Mouse (Mus musculus): ENCODE measurements at regions not wholly inside any gene's neighbourhood (a gene's known extent, or its start where the extent isn't known, plus 50 kb on each side); places are given as distances from the start of the nearest gene placed in this dataset.

GRCm38 (mm10) chr11:86858211-86858610 is 50.7 kb upstream of the Dhx40 start:
- ATAC-seq (ENCODE audit: insufficient read depth) = no peak
- 85% methylated on average over 3 of the region's 3 CpGs for WGBS
- Histone ChIP-seq H3K27me3 (ENCODE audit: insufficient read depth, low read length) (no peaks in the 10 kb centered on the region), H3K9ac (no peak overlapping the region), H3K4me1 (ENCODE audit: insufficient read depth) (no peaks in the 10 kb centered on the region), H3K9me3 (ENCODE audit: low read depth, low read length) (no peaks in the 10 kb centered on the region), H3K27ac (ENCODE audit: low read depth) (no peak overlapping the region), H3K4me3 (ENCODE audit: low read depth, low read length) (no peak overlapping the region), H3K4me2 (no peak overlapping the region), H3K36me3 (ENCODE audit: insufficient read depth) (no peaks in the 10 kb centered on the region)
- DNase-seq = no peak
- TF ChIP-seq CTCF (IDR thresholded peaks at IDR 0.05; ENCODE audit: low read depth) = no peak

Data from lung, embryonic 14.5 days (tissue).